Comparison of ENCODE assay signal across 10 mouse cellular contexts in the genomic region with DNA sequence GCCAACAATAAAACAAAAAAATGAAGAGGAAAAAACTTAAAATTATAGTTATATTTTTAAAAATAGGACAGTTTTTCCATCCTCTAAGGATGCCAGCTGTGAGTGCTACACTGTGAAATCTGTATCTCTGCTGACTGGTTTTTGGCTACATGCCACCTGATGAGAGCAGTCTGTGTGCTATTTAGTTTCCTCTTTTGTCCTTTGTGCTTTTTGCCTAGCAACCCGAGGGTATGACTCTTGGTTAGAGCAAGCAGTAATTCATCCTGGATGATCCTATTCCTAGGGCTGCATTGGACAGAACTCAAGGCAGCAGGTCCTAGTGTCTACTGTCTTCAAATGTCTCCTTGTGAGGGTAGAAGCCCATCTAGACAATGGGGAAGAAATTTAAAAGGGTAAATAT.
A peak's percentile ranks its signal among the peaks of the same experiment; 100 is the strongest.
DNase-seq lines count a peak whose midpoint lies in the region; ATAC-seq and TF ChIP-seq lines count a peak whose summit lies in the region.
"Had no signal": no experiment of that assay in that cellular context is flagged by ENCODE, and none has a peak within 500 bp of the region (broad histone marks: within the 10 kb centered on the region; RNA-seq: fewer than 3 reads in every experiment).

No protein-coding gene starts in this region.

- H3K4me1 ChIP-seq in stomach, embryonic 14.5 days (ENCODE audit: control insufficient read depth, insufficient read depth, low read length) = no peaks in the 10 kb centered on the region
- no peaks in the 10 kb centered on the region for H3K4me1 ChIP-seq in stomach, postnatal 0 days (replicated peaks; ENCODE audit: control insufficient read depth, insufficient read depth)
- H3K4me1 ChIP-seq: limb, embryonic 15.5 days had no signal

- no peaks in the 10 kb centered on the region for H3K36me3 ChIP-seq in stomach, embryonic 14.5 days (ENCODE audit: control insufficient read depth, insufficient read depth, low read length)
- H3K36me3 ChIP-seq in stomach, postnatal 0 days (ENCODE audit: control insufficient read depth, insufficient read depth, low read length) = no peaks in the 10 kb centered on the region
- H3K36me3 ChIP-seq: limb, embryonic 15.5 days had no signal

- intact Hi-C loops in left cerebral cortex, postnatal 14 days (cut with DNase I) = no loop called here

- no peak for TF ChIP-seq EP300 in stomach, postnatal 0 days (optimal IDR thresholded peaks at IDR 0.05)

- no peak overlapping the region for H3K9ac ChIP-seq in stomach, embryonic 14.5 days (replicated peaks; ENCODE audit: low read depth, low read length)
- no peak overlapping the region for H3K9ac ChIP-seq in stomach, postnatal 0 days (ENCODE audit: low read length)
- H3K9ac ChIP-seq: limb, embryonic 15.5 days had no signal

- no peak overlapping the region for H3K4me2 ChIP-seq in stomach, embryonic 14.5 days (replicated peaks; ENCODE audit: low read depth, low read length)
- no peak overlapping the region for H3K4me2 ChIP-seq in stomach, postnatal 0 days (replicated peaks; ENCODE audit: low read depth)
- H3K4me2 ChIP-seq: limb, embryonic 15.5 days had no signal

- DNase-seq in adrenal gland, postnatal 10 days = peak; percentile 13
- DNase-seq in adrenal gland, postnatal 4 days (ENCODE audit: low spot score in 2 of 2) = no peak
- no peak for DNase-seq in stomach, postnatal 0 days (ENCODE audit: low spot score)
- DNase-seq in left cerebral cortex, postnatal 14 days (ENCODE audit: low spot score in 2 of 2) = peak; percentile 57 to 73
- no peak for DNase-seq in gastrocnemius, postnatal 10 days
- no peak for DNase-seq in adipocyte (ENCODE audit: low spot score)
- DNase-seq: gastrocnemius, adult 2 months had no signal

- no peak for TF ChIP-seq CTCF in stomach, postnatal 0 days (IDR thresholded peaks at IDR 0.05; ENCODE audit: low read depth)

- no peak overlapping the region for H3K27ac ChIP-seq in stomach, embryonic 14.5 days (ENCODE audit: low read length)
- H3K27ac ChIP-seq in stomach, postnatal 0 days (replicated peaks) = no peak overlapping the region
- H3K27ac ChIP-seq: gastrocnemius, adult 2 months; limb, embryonic 15.5 days had no signal

- no peaks in the 10 kb centered on the region for H3K9me3 ChIP-seq in stomach, embryonic 14.5 days (ENCODE audit: control insufficient read depth, low read depth, low read length)
- no peaks in the 10 kb centered on the region for H3K9me3 ChIP-seq in stomach, postnatal 0 days (ENCODE audit: control insufficient read depth, low read length)
- H3K9me3 ChIP-seq: limb, embryonic 15.5 days had no signal

- peak; percentile 61; the same call in 1 of the 2 replicates for ATAC-seq in stomach, embryonic 14.5 days (ENCODE audit: insufficient number of reproducible peaks, insufficient read depth, low FRiP score, low read depth)
- ATAC-seq in stomach, postnatal 0 days (ENCODE audit: low FRiP score, low TSS enrichment) = no peak; the same call in 1 of the 2 replicates
- ATAC-seq in megakaryocyte progenitor cell, adult 5-6 weeks (replicated peaks; ENCODE audit: poor library complexity) = no peak

- no peak overlapping the region for H3K4me3 ChIP-seq in stomach, embryonic 14.5 days (ENCODE audit: low read depth, low read length)
- no peak overlapping the region for H3K4me3 ChIP-seq in stomach, postnatal 0 days (ENCODE audit: low read depth, low read length)
- H3K4me3 ChIP-seq: gastrocnemius, adult 2 months; limb, embryonic 15.5 days had no signal

- 3% methylated on average over 1 of the region's 1 CpGs for WGBS in stomach, embryonic 14.5 days
- 11% methylated on average over 1 of the region's 1 CpGs for WGBS in stomach, postnatal 0 days

- H3K27me3 ChIP-seq in stomach, embryonic 14.5 days (ENCODE audit: control insufficient read depth, insufficient read depth, low read length) = no peaks in the 10 kb centered on the region
- H3K27me3 ChIP-seq in stomach, postnatal 0 days (ENCODE audit: control insufficient read depth, insufficient read depth, low read length) = no peaks in the 10 kb centered on the region
- H3K27me3 ChIP-seq: limb, embryonic 15.5 days had no signal

Comparison
In these comparisons a context has a peak if more than half of its experiments do, and no peak if none do; other contexts are left out.
1. DNase-seq: peak in adrenal gland, postnatal 10 days (single experiment) and left cerebral cortex, postnatal 14 days (2 of 2); none in adrenal gland, postnatal 4 days (0 of 2), stomach, postnatal 0 days (single experiment), gastrocnemius, postnatal 10 days (single experiment) and adipocyte (single experiment).